Mouse (Mus musculus) hindbrain, postnatal 0 days (tissue): ENCODE measurements at regions not wholly inside any gene's neighbourhood (a gene's known extent, or its start where the extent isn't known, plus 50 kb on each side); places are given as distances from the start of the nearest gene placed in this dataset.
A peak's percentile ranks its signal among the peaks of the same experiment; 100 is the strongest.

Experiments
- ATAC-seq: fragments of 200-750 bp; cut with Nextera tagmentation; 2 replicates; pipeline ENCODE4 v1.8.0; 2017; ENCODE audit warnings: mild to moderate bottlenecking, moderate TSS enrichment, moderate library complexity
- DNase-seq: peaks from one replicate; pipeline ENCODE4 v3.0.0-alpha.2; 2015; ENCODE audit warnings: low spot score
- H3K27ac ChIP-seq: fragments of 300-500 bp; sonication (generic); 2 replicates; pipeline ENCODE4 v1.5.1; 2014; ENCODE audit warnings: mild to moderate bottlenecking
- H3K27me3 ChIP-seq: fragments of 300-500 bp; sonication (generic); 2 replicates; pipeline ENCODE4 v1.6.1; 2014; ENCODE audit warnings: low read length, mixed read lengths; ENCODE audit not compliant: insufficient read depth
- H3K36me3 ChIP-seq: fragments of 300-500 bp; sonication (generic); 2 replicates; pipeline ENCODE4 v1.6.1; 2014; ENCODE audit warnings: low read length, mixed read lengths; ENCODE audit not compliant: insufficient read depth
- H3K4me1 ChIP-seq: fragments of 300-500 bp; sonication (generic); 2 replicates; pipeline ENCODE4 v1.6.1; 2014; ENCODE audit warnings: antibody characterized with exemption, low read length, mixed read lengths; ENCODE audit not compliant: insufficient read depth
- H3K4me2 ChIP-seq: fragments of 300-500 bp; sonication (generic); 2 replicates; pipeline ENCODE4 v1.6.1; 2014; ENCODE audit warnings: low read depth, mild to moderate bottlenecking, low read length, moderate library complexity, mixed read lengths
- H3K4me3 ChIP-seq: fragments of 300-500 bp; sonication (generic); 2 replicates; pipeline ENCODE4 v1.5.1; 2014; ENCODE audit warnings: low read length
- H3K9ac ChIP-seq: fragments of 300-500 bp; sonication (generic); replicated peaks from 2 replicates; pipeline ENCODE4 v1.6.1; 2014; ENCODE audit warnings: mild to moderate bottlenecking, low read length, moderate library complexity, mixed read lengths
- H3K9me3 ChIP-seq: fragments of 300-500 bp; sonication (generic); 2 replicates; pipeline ENCODE4 v1.6.1; 2016; ENCODE audit warnings: low read length, mixed read lengths
- CTCF ChIP-seq: IDR thresholded peaks from 2 replicates; pipeline ENCODE4 v1.5.1; 2016; ENCODE audit warnings: antibody characterized with exemption, control low read depth, low read depth
- WGBS: fragments of 180-500 bp; shearing (Covaris S2); extraction: QIAGEN DNeasy Blood & Tissue Kit; methylation state at CpG from one replicate; pipeline ENCODE4 v1.1.7; 2014; 5-methylcytosine and 5-hydroxymethylcytosine counted together

GRCm38 (mm10) chr5:56394021-56394420, 1323.7 kb upstream of the Pcdh7 start:
- WGBS, result 72% methylated on average over 3 of the region's 3 CpGs
- no peak overlapping the region for H3K27ac ChIP-seq
- no peaks in the 10 kb centered on the region for H3K4me1 ChIP-seq
- no peaks in the 10 kb centered on the region for H3K36me3 ChIP-seq
- no peak for TF ChIP-seq CTCF
- no peaks in the 10 kb centered on the region for H3K9me3 ChIP-seq
- ATAC-seq, result no peak
- no peaks in the 10 kb centered on the region for H3K27me3 ChIP-seq
- H3K9ac ChIP-seq, result no peak overlapping the region
- H3K4me3 ChIP-seq, result no peak overlapping the region
- no peak for DNase-seq
- no peak overlapping the region for H3K4me2 ChIP-seq

DNA sequence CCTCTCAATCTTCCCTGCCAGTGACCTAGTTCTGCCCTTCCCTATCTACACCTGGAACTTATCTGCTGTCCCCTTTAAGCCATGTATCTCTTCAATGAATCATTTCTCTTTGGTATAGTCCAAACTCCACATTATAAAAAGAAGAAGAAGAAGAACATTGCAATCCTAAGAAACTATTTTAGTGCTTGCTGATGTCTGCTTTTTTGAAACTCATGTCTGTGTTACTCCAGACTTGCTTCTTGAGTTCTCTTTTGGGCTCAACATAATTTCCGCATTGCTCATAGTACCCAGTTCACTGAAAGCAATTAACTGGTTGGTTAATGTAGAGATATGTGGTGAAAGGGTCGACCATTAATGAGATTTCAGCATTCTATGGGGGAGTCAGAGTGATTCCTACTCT, 1282.8 kb upstream of the Pcdh7 start:
- H3K4me2 ChIP-seq, result no peak overlapping the region
- no peak overlapping the region for H3K9ac ChIP-seq
- ATAC-seq (no peak), DNase-seq (no peak)
- H3K4me1 ChIP-seq, result no peaks in the 10 kb centered on the region
- H3K9me3 ChIP-seq, result no peaks in the 10 kb centered on the region
- H3K27me3 ChIP-seq, result no peaks in the 10 kb centered on the region
- no peak overlapping the region for H3K4me3 ChIP-seq
- no peak for TF ChIP-seq CTCF
- no peak overlapping the region for H3K27ac ChIP-seq
- no peaks in the 10 kb centered on the region for H3K36me3 ChIP-seq
- WGBS, result 76% methylated on average over 2 of the region's 2 CpGs

GRCm38 (mm10) chr5:56440423-56440822, 1277.3 kb upstream of the Pcdh7 start:
- TF ChIP-seq CTCF, result no peak
- DNase-seq, result peak; percentile 4
- no peak overlapping the region for H3K9ac ChIP-seq
- ATAC-seq, result no peak
- H3K4me1 ChIP-seq, result no peaks in the 10 kb centered on the region
- H3K9me3 ChIP-seq, result no peaks in the 10 kb centered on the region
- no peaks in the 10 kb centered on the region for H3K27me3 ChIP-seq
- H3K27ac ChIP-seq, result no peak overlapping the region
- 69% methylated on average over 2 of the region's 2 CpGs for WGBS
- no peaks in the 10 kb centered on the region for H3K36me3 ChIP-seq
- H3K4me2 ChIP-seq, result no peak overlapping the region
- no peak overlapping the region for H3K4me3 ChIP-seq

DNA sequence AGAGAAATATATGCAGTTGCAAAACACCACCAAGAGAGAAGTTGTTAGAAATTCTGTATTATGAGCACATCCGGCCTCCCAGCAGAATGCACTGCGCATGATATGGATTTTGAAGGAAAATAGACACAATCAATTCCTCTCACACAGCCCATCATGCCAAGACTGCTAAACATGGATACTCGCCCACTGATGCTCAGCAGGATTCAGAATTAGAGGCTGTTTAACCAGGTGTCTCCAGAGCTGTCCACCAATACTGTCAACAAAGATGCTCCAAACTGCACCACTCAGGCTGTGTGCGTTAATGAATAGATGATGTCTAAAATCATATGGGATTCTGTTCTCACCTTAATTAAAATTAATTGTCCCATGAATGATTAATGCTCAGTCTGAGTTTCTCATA, 1230.0 kb upstream of the Pcdh7 start:
- Histone ChIP-seq H3K27me3 (no peaks in the 10 kb centered on the region), H3K27ac (no peak overlapping the region), H3K9ac (no peak overlapping the region), H3K4me1 (no peaks in the 10 kb centered on the region), H3K4me3 (no peak overlapping the region), H3K4me2 (no peak overlapping the region), H3K36me3 (no peaks in the 10 kb centered on the region), H3K9me3 (no peaks in the 10 kb centered on the region)
- no peak for TF ChIP-seq CTCF
- DNase-seq (peak; percentile 30), ATAC-seq (0 out of 2 replicates have a peak, but pooled peaks have one; percentile 24)
- WGBS, result 67% methylated on average over 4 of the region's 4 CpGs
